Mouse (Mus musculus) lung, adult 2 months (tissue): Measurements from ENCODE around the gene Ipo8.

ENCODE experiments used
- CTCF ChIP-seq: fragments of 200-500 bp; IDR thresholded peaks from 2 replicates; pipeline ENCODE4 v1.5.1; 2011; ENCODE audit warnings: mild to moderate bottlenecking, low read length, control low read depth; ENCODE audit not compliant: insufficient read depth
- POLR2A ChIP-seq: fragments of 200-500 bp; IDR thresholded peaks from 2 replicates; pipeline ENCODE4 v1.6.1; 2011; ENCODE audit warnings: low read depth, mild to moderate bottlenecking, control low read depth, low read length, borderline replicate concordance; ENCODE audit errors: extremely low read depth

DNA sequence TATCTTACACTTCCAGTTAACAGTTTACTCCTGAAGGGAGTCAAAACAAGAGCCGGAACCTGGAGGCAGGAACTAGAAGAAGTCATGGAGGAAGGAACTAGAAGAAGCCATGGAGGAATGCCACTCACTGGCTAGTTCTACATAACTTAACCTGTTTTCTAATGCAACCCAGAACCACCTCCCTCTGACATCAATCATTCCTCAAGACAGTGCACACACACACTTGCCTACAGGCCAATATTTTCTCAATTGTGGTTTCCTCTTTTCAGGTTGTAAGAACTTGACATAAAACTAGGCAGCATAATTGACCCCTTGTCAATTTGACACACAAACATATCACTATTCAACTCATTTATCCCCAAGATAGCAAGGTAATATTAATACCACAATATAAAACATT lies 98.3 kb downstream of the Ipo8 start:
- TF ChIP-seq CTCF (no peak), POLR2A (no peak)
